Mouse (Mus musculus): ENCODE data around the gene Nbr1.

The Nbr1 gene

GRCm38 (mm10) chr11:101551751-101552475, at the start of gene Nbr1, which contains the start of gene Brca1:
Gene Nbr1 (plus strand): TSS chr11:101552149.
Gene Brca1 (minus strand): TSS chr11:101551955.
- in situ Hi-C loops (cut with MseI, MboI), result no loop called here

DNA sequence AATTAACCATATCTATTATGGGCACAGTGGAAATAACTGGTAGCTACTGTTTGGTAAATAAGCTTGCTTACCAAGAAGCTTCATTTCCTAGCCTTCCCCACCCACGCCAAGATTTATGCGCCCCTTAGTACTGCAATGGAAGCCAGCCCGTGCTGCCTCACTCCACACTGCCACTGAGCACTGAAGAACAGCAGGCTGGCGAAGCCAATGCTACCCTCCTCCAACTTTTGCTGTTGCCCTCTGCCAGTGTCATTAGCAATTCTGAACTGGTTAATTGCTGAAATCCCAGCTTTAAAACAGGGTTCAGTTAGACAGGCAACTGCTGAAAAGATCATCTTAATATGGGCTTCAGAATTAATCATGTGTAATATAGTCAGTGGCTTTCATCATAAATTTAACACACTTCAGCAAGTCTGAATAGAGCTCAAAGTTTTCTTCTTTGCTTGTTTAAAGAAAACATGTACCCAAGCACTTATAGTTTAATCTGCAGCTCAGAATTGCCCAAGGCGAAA, 45.6 kb upstream of the Nbr1 start:
- in situ Hi-C loops (cut with MseI, MboI), result no loop called here

- in situ Hi-C loops (cut with MseI, MboI), result no loop called here
Measured at GRCm38 (mm10) chr11:101507090-101507489, 44.9 kb upstream of the Nbr1 start.

DNA sequence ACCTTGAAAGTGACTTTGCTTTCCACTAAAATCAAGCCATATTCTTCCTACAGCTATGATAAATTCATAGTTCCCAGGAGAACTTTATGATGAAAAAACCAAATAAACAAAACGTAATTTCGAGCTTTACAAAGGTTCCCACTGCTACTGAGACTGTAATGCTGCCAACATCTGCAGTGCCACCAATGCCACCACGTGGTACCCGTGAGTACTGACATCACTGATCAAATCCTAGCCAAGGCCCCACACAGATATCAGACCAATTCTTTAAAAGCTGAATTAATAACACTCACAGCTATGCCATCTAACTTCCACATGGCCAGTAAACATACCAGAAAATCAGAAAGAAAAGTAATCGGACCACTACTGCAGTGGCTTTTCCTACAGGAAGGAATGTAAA, 33.0 kb upstream of the Nbr1 start:
- in situ Hi-C loops (cut with MseI, MboI), result no loop called here

DNA sequence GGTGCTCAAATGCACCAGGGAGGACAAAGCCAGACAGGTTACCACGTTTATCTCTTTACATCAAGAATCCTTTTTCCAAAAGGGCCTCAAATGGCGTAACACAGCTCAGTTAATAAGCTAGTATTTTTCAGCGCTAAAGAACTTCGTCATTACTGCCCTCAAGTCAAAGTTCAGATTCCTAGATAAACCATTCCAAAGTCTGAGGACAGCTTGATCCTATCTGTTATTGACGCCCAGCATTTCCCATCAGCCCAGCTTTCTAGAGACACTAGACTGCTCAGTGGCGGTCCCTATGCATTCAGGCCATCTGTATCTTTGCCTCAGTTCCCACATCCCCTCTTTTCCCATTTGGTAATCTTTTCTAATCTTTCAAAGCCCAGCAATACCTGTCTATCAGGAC, 32.6 kb upstream of the Nbr1 start:
- in situ Hi-C loops (cut with MseI, MboI), result no loop called here

- in situ Hi-C loops (cut with MseI, MboI), result no loop called here
Measured at GRCm38 (mm10) chr11:101524446-101524845, 27.5 kb upstream of the Nbr1 start.

DNA sequence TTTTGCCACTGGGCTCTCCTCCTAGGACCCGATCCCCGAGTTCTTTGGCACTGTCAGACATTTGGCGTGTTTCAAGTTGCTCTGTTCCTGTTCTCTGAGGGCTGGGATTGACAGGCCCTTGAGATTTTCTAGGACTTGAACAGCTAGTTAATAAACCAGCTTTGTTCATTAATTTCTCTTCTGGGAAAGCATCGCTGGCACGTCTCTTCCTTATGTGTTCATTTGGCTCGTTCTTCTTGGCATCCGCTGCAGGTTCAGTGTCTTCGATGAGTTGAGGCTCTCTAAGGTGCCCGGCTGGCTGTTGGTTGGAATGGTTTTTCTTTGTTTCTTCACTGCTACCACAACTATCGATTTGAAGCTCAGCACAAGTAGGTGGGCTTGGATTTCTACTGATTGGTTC, 26.9 kb upstream of the Nbr1 start:
- in situ Hi-C loops (cut with MseI, MboI), result no loop called here

DNA sequence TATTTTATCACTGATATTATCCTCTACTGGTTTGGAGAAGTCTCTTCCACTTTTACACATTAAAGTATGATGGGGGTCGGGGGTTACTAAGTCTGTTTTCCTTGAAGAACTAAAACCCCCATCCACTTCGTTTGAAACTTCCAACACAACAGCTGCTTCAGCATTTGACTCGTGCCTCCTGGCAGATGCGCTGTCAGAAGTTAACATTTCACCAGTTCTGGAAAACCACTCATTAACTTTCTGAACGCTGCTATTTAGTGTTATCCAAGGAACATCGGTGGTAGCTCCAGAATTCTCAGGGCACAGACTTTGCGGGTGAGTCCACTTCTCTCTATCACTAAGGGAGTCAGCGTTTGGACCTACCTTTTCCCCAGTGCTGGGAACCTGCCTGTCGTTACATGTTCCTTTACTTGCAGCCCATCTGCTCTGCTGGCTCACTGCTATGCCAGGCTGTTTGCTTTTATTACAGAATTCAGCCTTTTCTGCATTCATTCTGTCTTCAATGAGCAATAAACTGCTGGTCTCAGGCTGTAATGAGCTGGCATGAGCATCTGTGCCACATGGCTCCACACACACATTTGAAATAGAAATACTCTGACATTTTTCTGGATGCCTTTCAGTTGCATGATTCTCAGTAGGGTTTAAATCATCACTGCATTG, 25.9 kb upstream of the Nbr1 start:
- in situ Hi-C loops (cut with MseI, MboI), result no loop called here

GRCm38 (mm10) chr11:101526686-101527085, 25.3 kb upstream of the Nbr1 start:
- in situ Hi-C loops (cut with MseI, MboI), result no loop called here

DNA sequence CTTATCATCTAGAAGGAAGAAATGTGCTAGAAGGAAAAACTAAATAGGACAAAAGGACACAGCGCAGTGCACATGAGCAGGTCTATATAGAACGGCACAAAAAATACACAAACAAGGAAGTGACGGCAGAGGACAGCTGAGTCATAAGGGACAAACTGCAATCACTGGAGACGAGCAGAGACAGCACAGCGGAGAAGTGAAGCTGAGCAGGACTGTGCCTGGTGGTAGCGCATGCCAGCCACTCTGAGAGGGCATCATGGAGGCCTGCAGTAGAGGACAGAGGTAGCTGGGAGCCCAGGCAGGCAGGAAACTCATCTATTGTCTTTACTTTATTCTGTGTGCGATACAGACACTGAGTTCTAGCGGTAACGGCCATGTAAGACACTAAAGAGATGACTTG, 8.4 kb upstream of the Nbr1 start:
- in situ Hi-C loops (cut with MseI, MboI), result no loop called here

DNA sequence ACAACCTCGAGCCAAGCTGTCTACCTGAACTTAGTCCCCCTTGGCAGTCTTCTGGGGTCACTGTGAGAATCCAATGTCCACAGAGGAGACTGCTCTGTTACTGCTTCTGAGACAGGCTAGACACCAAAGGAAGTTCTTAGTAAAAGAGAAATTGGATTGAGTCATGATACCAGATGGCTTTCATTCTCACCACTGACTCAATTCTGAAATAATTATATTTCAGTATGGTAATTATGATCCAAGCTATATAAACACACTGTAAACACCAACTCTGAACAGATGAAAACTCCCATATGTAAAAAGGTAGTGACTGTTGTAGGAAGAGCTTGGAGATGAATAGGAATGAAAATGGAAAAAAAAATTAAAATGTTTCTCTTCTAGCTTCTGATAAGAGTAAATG, 7.8 kb upstream of the Nbr1 start:
- in situ Hi-C loops (cut with MseI, MboI), result no loop called here

DNA sequence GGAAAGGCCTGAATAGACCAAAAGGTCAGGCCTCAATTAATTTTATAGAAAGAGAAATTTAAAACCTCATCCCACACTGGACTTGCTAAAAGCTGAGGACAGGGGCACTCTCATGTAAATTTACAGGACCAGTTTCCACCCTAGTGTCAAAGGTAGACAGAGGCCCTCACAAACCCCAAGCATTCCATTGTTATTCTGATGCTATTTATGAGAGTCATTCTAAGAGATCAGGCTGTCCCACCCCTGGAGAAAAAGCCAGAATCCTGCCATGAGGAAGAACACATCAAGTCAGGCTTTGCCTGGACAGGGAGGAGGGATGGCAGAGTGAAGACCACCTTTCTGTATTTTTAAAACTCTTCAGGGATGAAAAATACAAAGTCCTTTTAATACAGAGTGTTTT, 3.4 kb upstream of the Nbr1 start:
- in situ Hi-C loops (cut with MseI, MboI), result no loop called here

GRCm38 (mm10) chr11:101552476-101553300, 739 bp downstream of the Nbr1 start:
- in situ Hi-C loops (cut with MseI, MboI), result no loop called here

DNA sequence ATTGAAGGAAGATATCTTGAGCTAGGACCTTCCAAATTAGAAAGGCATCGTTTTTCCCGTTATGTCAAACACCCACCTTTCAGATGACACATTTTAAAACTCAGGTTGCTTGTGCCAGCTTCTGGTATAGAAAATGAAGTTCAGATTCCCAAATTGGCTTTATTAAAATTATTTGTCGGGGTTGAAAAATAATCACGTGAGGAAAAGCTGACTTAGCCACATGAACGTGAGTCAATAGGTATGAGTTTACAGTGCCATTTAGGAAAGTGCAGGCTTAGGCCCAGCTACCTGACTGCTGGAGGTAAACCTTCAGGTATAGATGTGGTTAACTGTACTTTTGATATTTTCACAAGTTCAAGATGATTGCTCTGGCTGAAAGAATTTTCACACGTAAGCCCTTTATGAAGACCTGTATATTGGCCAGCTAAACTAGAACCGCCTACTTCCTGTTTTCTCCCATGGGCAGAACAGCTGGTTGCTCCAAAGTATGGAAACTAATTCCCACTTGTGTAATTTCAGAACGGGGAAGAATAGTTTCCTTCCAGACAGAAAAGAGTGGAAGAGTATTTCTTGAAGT, 1.5 kb downstream of the Nbr1 start:
- in situ Hi-C loops (cut with MseI, MboI), result no loop called here

GRCm38 (mm10) chr11:101556541-101556940, 4.6 kb downstream of the Nbr1 start:
- in situ Hi-C loops (cut with MseI, MboI), result no loop called here

DNA sequence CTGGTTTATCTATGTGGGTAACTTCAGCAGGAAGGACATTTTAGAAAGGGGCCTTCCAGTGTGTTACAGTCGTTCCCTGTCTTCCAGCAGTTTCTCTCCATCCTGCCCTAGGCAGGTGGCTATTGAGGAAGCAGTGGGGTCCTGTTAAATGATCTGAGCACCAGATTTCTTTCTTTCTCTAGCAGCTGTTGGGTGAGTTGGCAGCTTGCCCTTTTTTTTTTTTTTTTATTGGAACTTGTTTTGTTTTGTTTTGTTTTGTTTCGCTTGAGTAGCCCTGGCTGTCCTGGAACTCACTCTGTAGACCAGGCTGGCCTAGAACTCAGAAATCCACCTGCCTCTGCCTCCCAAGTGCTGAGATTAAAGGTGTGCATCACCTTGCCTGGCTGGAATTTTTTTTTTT, 5.0 kb downstream of the Nbr1 start:
- in situ Hi-C loops (cut with MseI, MboI), result no loop called here

DNA sequence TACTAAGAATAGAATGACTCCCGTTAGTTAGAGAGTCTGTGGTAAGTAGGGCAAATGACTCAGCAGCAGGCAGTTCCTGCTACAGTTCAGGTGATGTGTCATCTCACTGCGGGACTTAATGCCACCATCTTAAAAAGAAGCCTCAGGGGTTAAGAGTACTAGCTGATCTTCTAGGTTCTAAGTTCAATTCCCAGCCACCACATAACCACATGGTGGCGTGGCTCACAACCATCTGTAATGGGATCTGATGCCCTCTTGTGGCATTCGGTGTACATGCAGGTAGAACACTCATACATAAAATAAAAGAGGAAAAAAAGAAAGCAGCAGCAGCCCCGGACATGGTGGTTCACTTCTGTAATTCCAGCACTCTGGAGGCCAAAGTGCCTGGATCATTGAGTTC, 10.4 kb downstream of the Nbr1 start:
- in situ Hi-C loops (cut with MseI, MboI), result no loop called here

- in situ Hi-C loops (cut with MseI, MboI), result no loop called here
Measured at GRCm38 (mm10) chr11:101568421-101568820, 16.5 kb downstream of the Nbr1 start.

DNA sequence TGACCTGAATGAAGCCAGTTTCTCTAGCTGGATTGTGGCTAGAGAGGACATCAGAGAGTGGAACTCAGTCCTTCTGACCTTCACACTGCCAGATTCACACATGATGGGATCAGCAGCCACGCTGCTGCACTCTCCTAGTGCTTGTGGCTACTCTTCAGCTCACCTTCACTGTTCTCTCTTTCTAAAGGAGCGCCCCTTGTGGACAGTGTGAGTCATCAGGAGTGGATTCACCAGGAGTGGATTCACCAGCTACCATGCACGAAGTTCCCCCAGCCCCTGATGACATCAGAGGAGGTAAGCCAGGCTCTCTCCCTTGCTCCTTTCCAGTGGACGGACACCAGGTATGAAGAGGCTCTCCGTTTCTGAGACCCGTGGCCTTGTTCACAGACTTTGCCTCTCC, 24.2 kb downstream of the Nbr1 start:
- in situ Hi-C loops (cut with MseI, MboI), result no loop called here

DNA sequence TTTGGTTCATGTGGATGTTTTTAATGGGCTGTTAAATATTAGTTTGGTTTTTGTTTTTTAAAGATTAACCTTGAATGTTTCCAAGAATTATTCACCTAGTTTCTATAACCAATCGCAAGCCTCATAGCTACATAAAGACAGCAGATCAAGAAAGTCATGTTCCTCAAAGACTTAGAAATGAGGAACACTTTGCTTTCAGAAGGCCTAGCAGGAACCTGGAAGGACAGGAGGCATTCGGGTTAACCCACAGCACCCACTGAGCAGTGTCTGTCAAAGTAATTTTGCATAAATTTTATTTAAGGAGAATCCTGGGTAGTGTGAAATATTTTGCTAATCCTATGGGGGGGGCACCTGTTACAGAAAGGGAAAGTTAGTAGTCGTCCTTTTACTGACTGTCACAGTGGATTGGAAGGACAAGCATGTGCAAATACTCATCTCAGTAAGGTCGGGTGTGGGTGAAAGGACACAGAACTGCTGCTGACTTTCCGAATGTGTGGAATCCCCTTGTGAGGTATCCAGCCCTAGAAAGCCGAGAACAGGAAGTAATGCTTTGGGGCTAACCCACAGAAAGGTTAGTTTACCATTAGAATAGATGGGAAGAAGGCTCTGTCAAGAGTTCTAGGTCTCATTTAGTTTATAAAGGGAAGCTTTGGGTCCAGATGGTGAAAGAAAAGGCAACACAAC, 29.3 kb downstream of the Nbr1 start:
- in situ Hi-C loops (cut with MseI, MboI), result no loop called here
